ENCODE assay signal across 7 mouse cellular contexts in genomic region chr4:151902689-151903241, GRCm38 (mm10). TPM values are rescaled to one million over a fixed set of nuclear protein-coding genes. Genes with fewer than 3 reads are reported as not detected.
DNase-seq lines count a peak whose midpoint lies in the region; ATAC-seq and TF ChIP-seq lines count a peak whose summit lies in the region.

No protein-coding gene starts in this region.

- no peaks in the 10 kb centered on the region for H3K79me2 ChIP-seq in liver, adult 2 months (ENCODE audit: control insufficient read depth, insufficient read depth, low read length)

- peak; percentile 73 for ATAC-seq in heart, embryonic 15.5 days (replicated peaks; ENCODE audit: insufficient number of reproducible peaks, insufficient read depth, low FRiP score, low read depth)
- ATAC-seq in frontal cortex, adult (ENCODE audit: low TSS enrichment), result no peak

- no peak for TF ChIP-seq POLR2A in liver, adult 2 months (IDR thresholded peaks at IDR 0.05; ENCODE audit: extremely low read depth, insufficient read depth, low read length)

- no peaks in the 10 kb centered on the region for H3K27me3 ChIP-seq in heart, embryonic 15.5 days
- no peaks in the 10 kb centered on the region for H3K27me3 ChIP-seq in liver, adult 2 months (ENCODE audit: control insufficient read depth, insufficient read depth, low read length)

- 38% methylated on average over 14 of the region's 14 CpGs for WGBS in heart, embryonic 15.5 days
- WGBS in liver, adult 2 months, result 52% methylated on average over 14 of the region's 14 CpGs

- no peak overlapping the region for H3K9ac ChIP-seq in heart, embryonic 15.5 days
- H3K9ac ChIP-seq in liver, adult 2 months (ENCODE audit: low read depth, low read length), result no peak overlapping the region

- no peak overlapping the region for H3K4me3 ChIP-seq in heart, embryonic 15.5 days
- no peak overlapping the region for H3K4me3 ChIP-seq in liver, adult 2 months (ENCODE audit: insufficient read depth, low read depth, low read length)

- TF ChIP-seq CTCF in liver, adult 2 months (IDR thresholded peaks at IDR 0.05; ENCODE audit: low read depth, low read length), result no peak

- peak overlapping the region; percentile 78 for H3K27ac ChIP-seq in heart, embryonic 15.5 days
- H3K27ac ChIP-seq in liver, adult 2 months (replicated peaks; ENCODE audit: insufficient read depth, low read depth, low read length), result peak overlapping the region; percentile 46

- H3K36me3 ChIP-seq in heart, embryonic 15.5 days, result no peaks in the 10 kb centered on the region
- no peaks in the 10 kb centered on the region for H3K36me3 ChIP-seq in liver, adult 2 months (ENCODE audit: control insufficient read depth, insufficient read depth, low read length)

- DNase-seq in adrenal gland, adult 18-20 months (ENCODE audit: low spot score in 2 of 2), result peak; percentile 34 to 57
- DNase-seq in cerebellum, adult 18-20 months, result peak; percentile 60 to 66
- DNase-seq in liver, adult 2 months (ENCODE audit: extremely low read depth, low read depth, low spot score), result peak; percentile 26
- DNase-seq in yolk sac, embryonic 10.5 days (ENCODE audit: low spot score), result no peak
- DNase-seq in embryo, embryonic 11 days, result no peak

- H3K4me1 ChIP-seq in heart, embryonic 15.5 days (replicated peaks), result peaks cover 28% of the 10 kb centered on the region
- no peaks in the 10 kb centered on the region for H3K4me1 ChIP-seq in liver, adult 2 months (ENCODE audit: control insufficient read depth, insufficient read depth, low read length)

- peak overlapping the region; percentile 44 for H3K4me2 ChIP-seq in heart, embryonic 15.5 days

- no peaks in the 10 kb centered on the region; the same call in 1 of the 2 replicates for H3K9me3 ChIP-seq in heart, embryonic 15.5 days (replicated peaks)

RNA-seq across cellular contexts. Expression of gene Dnajc11, which starts 30.7 kb away (rescaled TPM):
- 10 to 100 TPM; 78.1 to 88.9 TPM for total RNA-seq in adrenal gland, adult 18-20 months (2021)
- polyA plus RNA-seq in heart, embryonic 15.5 days (2015; fragmentation: Nextera tagmentation; extraction: Ambion mirVana), result 45.4 and 56.4 TPM in 2 replicates
- 23.9 and 27.4 TPM in 2 replicates for total RNA-seq in liver, adult 2 months (2014; rRNA removed)
- polyA plus RNA-seq in liver, adult 2 months (2012; rRNA removed), result 47.9 and 52.6 TPM in 2 replicates

RNA-seq across cellular contexts. Expression of gene Camta1, which starts 41.1 kb away (rescaled TPM):
- total RNA-seq in adrenal gland, adult 18-20 months (2021), result 10 to 100 TPM; 37.2 to 38.2 TPM
- polyA plus RNA-seq in heart, embryonic 15.5 days (2015; fragmentation: Nextera tagmentation; extraction: Ambion mirVana), result 116 and 165 TPM in 2 replicates
- 2.7 and 6.1 TPM in 2 replicates for total RNA-seq in liver, adult 2 months (2014; rRNA removed)
- polyA plus RNA-seq in liver, adult 2 months (2012; rRNA removed), result 2.4 and 2.7 TPM in 2 replicates

Comparison
In these comparisons a context has a peak if more than half of its experiments do, and no peak if none do; other contexts are left out.
1. DNase-seq: peak in adrenal gland, adult 18-20 months (2 of 2), cerebellum, adult 18-20 months (2 of 2) and liver, adult 2 months (single experiment); none in yolk sac, embryonic 10.5 days (single experiment) and embryo, embryonic 11 days (single experiment).